Mouse (Mus musculus) left cerebral cortex, postnatal 10 days (tissue): ENCODE measurements around the gene Mpp5. TPM values are rescaled to one million over a fixed set of nuclear protein-coding genes. Genes with fewer than 3 reads are reported as not detected.

Experiments used
- DNase-seq, 2 experiments: peaks; one replicate each; pipeline ENCODE4 v3.0.0; 2021 to 2022; ENCODE audit warnings: low spot score in 2 of 2, mixed read lengths in 1 of 2; ENCODE audit errors: extremely low spot score in 1 of 2
- intact Hi-C: fragments of 180-260 bp; cut with DNase I; formaldehyde crosslinking; loops from one replicate; pipeline ENCODE4 v1.15.1; 2025
- total RNA-seq, 2 experiments: library from RNA; stranded (reverse); gene quantifications; 2 replicates each; pipeline ENCODE4 v1.2.3; 2021

The Mpp5 gene
- total RNA-seq, 2 experiments from 2014 or later: 10.7 to 12.1 TPM

- intact Hi-C loops: no loop called here
- no peak for DNase-seq
Observed at GRCm38 (mm10) chr12:78834496-78834895, 85.8 kb downstream of the Mpp5 start.

- no peak for DNase-seq
- intact Hi-C loops: no loop called here
Observed at GRCm38 (mm10) chr12:78839906-78840305, 91.2 kb downstream of the Mpp5 start.

GRCm38 (mm10) chr12:78842429-78842828 is 93.7 kb downstream of the Mpp5 start:
- no peak for DNase-seq
- intact Hi-C loops: no loop called here

DNA sequence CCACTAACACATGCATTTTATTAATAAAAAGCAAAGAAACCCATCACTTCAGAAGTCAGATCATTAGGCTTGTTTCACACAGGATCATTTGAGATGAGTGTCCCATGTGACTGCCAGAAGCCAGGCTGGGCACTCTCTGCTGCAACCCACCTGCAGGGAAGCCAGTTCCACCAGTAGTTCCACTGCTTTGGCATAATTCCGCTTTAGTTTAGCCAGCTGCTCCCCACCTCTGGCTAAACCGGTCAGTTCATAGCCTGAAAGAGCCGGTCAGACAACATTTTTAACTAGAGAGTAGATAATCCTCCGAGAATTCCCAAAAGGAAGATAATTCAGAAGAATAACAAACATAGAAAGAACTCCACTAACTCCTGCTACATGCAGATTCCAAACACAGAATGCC is 99.5 kb downstream of the Mpp5 start:
- DNase-seq: no peak
- intact Hi-C loops: no loop called here

- peak in 1 of 2 experiments; percentile 38 for DNase-seq
- intact Hi-C loops: no loop called here
Observed at GRCm38 (mm10) chr12:78860921-78861495, 112.3 kb downstream of the Mpp5 start.

DNA sequence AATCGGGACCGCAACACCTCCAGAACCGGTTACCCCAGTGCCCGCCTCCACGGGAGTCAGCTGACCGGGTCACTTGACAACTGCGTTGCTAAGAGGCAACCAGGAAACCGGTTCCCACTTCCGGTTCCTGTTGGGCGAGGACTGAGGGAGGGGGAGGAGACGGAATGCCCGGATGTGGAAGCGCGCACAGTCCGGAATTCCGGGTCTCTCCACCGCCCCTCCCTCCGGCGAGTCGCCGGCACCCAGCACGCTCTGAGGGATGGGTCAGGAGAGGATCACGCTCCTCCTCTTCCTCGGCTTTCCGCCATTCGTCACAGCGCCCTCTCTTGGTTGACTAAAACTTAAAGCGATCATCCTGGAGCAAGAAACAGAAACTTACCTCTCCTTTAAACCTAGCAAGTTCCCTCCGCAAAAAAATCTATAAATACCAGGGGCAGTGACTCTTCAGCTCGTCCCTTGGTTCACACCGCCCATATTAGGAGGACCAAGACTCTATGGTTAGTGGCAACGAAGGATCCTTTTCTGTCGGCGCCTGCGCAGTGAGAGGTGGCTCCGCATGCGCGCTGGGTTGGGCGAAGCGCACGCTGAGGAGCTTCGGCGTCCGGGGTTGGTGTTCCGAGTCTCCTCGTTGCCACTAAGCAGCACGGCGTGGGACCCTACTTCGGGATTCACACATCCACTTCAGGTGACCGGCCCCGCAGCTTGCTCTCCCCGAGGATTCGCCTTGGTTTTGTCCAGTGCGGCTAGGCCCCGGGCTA is 113.0 kb downstream of the Mpp5 start, which contains the start of the genes Atp6v1d and Eif2s1:
Atp6v1d (minus strand) TSS at position 143 of the 758 bp plus-strand sequence.
Eif2s1 (plus strand) TSS at position 324 of the 758 bp plus-strand sequence.
- intact Hi-C loops: no loop called here

GRCm38 (mm10) chr12:78862254-78862730 is 113.6 kb downstream of the Mpp5 start:
- intact Hi-C loops: no loop called here
- no peak for DNase-seq

More for the DNA sequence above, 113.0 kb downstream of the Mpp5 start, which contains the start of the genes Atp6v1d and Eif2s1:
- peak; percentile 99 for DNase-seq

GRCm38 (mm10) chr12:78865434-78865833 is 116.7 kb downstream of the Mpp5 start:
- DNase-seq: peak in 1 of 2 experiments; percentile 23
- intact Hi-C loops: no loop called here

DNA sequence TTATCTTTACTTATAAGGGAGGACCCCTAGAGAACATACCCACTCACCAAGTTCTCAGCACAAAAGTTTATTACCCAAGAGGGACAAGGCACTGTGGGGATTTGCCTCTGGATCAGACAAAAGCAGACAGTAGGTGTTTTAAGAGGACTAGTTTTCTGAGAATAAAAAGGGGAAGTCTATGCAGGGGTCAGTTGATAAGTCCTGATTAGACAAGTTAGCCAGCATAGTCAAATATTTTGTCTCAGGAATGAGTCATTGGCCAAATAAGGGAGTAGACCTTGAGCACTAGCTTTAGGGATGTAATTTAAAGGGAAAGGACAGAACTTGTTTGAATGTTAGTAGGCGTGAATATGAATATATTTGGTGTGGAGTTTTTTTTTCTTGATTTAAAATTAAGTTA is 119.4 kb downstream of the Mpp5 start:
- intact Hi-C loops: no loop called here

GRCm38 (mm10) chr12:78874581-78874980 is 125.9 kb downstream of the Mpp5 start:
- intact Hi-C loops: no loop called here
- no peak for DNase-seq

More for the DNA sequence above, 119.4 kb downstream of the Mpp5 start:
- DNase-seq: no peak

GRCm38 (mm10) chr12:78890062-78890461 is 141.4 kb downstream of the Mpp5 start:
- intact Hi-C loops: no loop called here
- DNase-seq: no peak

Other genes starting within 250 kb of the Mpp5 start
- gene Fam71d, start 57.4 kb upstream of the Mpp5 start, total RNA-seq: 1 to 10 TPM in 1 of 2 experiments, under 1 TPM in 1; 0.89 to 1.4 TPM
- 100 to 1,000 TPM; 202 to 210 TPM for gene Atp6v1d, start 112.7 kb downstream of the Mpp5 start, total RNA-seq
- 10 to 100 TPM; 62.6 to 64.2 TPM for gene Eif2s1, start 112.9 kb downstream of the Mpp5 start, total RNA-seq
- under 1 TPM; 0.45 to 0.64 TPM for gene Plek2, start 158.1 kb downstream of the Mpp5 start, total RNA-seq